Mouse (Mus musculus) kidney, postnatal 14 days (tissue): ENCODE measurements around the gene Pcnx3.

ENCODE experiments used
- DNase-seq: peaks from one replicate; pipeline ENCODE4 v3.0.0; 2022; ENCODE audit warnings: mixed read lengths

Pcnx3 gene

GRCm38 (mm10) chr19:5668372-5668771 lies 20.3 kb downstream of the Pcnx3 start:
- DNase-seq = no peak

DNA sequence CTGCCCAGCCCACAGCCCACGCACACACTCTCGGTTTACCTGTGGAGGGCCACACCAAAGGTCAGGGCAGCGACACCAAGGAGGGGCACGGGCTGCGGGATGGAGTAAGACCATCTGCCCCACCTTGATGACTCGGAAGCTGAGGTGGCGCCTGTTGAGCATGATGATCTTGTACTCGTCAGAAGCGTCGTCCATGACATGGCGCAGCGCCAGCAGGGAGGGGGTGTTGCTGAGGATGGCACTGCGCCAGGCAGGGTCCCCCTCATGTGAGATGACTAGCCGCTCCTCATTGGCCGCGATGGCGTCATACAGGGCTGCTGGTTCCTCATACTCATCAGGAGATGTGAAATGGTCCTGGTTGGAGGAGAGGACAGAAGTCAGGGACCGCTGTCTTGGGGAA lies 22.3 kb downstream of the Pcnx3 start:
- no peak for DNase-seq

- no peak for DNase-seq
These were observed 23.2 kb downstream of the Pcnx3 start for GRCm38 (mm10) chr19:5665465-5665864.

GRCm38 (mm10) chr19:5664669-5665257 lies 23.9 kb downstream of the Pcnx3 start:
- DNase-seq = no peak

DNA sequence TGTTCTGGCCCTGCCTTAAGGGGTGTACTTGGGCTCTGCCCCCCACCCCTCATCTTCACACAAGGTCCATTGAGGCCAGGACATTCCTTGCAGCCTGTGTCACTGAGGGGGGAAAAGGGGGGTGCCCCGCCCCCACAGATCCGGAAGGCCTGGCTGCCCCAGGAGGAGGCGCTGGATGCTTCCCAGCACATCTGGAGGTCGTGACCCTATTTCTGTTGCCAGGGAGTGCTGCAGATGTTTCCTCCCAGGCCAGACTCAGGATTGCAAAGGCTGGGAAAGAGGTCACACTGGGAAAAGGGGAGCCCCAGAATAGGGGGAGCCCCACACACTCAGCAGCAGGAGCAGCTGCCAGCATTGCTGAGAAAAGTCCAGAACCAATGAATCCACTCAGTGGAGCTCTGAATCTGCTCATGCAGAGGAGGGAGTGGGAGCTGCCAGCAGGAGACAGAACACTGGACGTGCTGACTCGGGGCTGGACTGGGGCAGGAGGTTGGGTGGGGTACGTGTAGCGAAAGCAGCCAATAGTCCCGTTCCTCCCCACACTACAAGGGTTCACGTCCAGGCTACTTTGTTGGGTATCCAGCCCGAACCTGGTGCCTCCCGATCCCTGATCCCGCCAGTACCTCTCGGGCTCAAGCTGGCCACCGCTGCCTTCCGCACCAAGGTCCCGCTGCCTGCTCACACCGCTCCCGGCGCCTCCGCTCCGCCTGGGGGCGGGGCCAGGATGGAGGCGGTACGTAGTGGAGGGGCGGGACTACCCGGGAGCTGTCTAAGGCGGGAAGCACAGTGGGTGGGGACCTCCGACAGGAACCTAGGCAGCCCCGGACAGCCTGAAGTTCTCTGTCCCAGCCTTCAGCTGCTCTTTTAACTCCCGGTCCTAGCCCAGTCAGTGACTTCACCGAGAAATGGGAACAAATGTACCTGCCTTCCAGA lies 25.5 kb downstream of the Pcnx3 start, which contains the start of gene Sipa1:
Sipa1 (minus strand) TSS at position 727 of the 933 bp plus-strand sequence.
- peak; percentile 96 for DNase-seq

GRCm38 (mm10) chr19:5662310-5662709 lies 26.4 kb downstream of the Pcnx3 start:
- no peak for DNase-seq

- peak; percentile 61 for DNase-seq
These were observed 27.6 kb downstream of the Pcnx3 start for GRCm38 (mm10) chr19:5660942-5661751.

DNA sequence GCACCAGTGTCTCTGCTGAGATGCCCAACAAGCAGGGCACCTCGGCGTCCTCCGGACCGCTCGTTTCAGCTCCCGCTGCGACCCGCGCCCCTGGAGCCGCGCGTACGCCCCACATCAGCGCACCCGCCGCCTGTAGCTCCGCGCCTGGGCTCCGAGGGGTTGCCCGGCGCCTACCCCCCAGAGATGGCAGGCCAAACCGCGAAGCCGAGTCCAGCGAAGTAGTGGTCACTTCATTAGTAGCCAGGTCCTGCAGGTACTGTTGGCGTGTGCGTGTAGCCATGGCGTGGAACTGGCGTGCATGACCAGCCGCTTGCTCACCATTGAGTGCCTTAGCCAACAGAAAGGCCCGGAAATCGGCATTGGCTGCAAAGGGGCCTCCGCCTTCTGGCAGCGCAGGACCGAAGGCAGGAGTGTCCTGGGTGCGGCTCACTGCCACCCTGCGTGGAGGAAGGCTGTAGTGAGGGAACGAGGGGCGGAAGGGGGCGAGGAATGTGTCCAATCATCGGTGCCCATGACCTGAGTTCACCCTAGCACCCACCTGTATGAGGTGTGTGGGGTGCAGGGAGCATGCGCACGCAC lies 33.9 kb downstream of the Pcnx3 start:
- DNase-seq = no peak

GRCm38 (mm10) chr19:5653969-5654719 lies 34.6 kb downstream of the Pcnx3 start:
- no peak for DNase-seq

DNA sequence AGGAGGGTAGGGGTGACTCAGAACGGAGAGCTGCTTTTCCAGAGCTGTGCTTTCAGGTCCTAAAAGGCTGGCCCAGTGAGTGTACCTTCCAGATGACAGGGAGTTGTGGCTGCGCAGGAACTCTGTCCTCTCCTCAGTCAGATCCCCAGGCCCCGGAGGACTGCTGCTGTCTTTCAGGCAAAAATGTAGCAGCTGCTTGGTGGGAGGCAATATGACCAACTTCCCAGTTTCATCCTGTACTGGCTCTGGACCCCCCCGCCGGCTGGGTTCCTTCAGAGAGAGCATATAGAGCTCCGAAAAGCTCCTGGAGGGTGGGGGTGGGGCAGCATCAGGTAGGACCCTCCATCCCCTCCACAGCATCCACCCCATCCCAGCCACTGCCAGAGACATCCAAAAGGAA lies 36.1 kb downstream of the Pcnx3 start:
- DNase-seq = no peak

DNA sequence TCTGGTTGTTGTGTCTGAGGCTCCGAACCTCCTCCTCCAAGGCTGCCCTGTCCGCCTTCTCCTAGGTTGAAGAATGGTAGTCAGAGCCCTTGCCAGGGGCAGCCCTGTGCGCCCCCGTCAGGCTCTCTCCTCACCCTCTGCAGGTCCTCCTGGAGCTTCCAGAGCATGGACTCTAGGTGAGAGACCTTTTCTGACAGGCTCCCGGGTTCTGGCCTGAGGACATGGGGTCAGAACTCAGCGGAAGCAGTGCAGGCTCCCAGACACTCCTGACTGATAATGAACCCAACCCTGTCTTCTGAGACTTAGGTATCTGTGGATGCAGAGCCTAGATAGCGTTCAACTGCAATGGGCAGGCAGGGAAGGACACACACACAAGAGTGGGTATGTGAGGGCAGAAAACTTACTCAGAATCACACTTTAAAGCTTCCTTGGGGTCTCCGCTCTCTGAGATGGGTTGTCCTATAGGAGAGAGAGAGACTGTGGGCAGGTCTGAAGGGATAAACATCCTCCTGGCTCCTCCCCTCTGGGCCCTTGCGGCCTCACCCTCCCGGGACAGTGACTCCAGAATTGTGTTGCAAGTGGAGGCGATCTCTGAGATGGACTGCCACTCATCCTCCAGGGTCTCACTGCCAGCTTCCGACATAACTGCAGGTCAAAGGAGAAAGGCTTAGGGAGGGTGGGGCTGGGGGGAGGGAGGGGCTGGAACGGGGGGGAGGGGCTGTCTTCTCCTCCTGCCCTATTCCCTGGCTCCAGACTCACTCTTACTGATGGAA lies 37.0 kb downstream of the Pcnx3 start:
- DNase-seq = no peak

GRCm38 (mm10) chr19:5649298-5649741 lies 39.4 kb downstream of the Pcnx3 start:
- DNase-seq = peak; percentile 64

GRCm38 (mm10) chr19:5648401-5649297 lies 40.1 kb downstream of the Pcnx3 start:
- DNase-seq = peak; percentile 89

GRCm38 (mm10) chr19:5647791-5648190 lies 40.9 kb downstream of the Pcnx3 start:
- DNase-seq = no peak

DNA sequence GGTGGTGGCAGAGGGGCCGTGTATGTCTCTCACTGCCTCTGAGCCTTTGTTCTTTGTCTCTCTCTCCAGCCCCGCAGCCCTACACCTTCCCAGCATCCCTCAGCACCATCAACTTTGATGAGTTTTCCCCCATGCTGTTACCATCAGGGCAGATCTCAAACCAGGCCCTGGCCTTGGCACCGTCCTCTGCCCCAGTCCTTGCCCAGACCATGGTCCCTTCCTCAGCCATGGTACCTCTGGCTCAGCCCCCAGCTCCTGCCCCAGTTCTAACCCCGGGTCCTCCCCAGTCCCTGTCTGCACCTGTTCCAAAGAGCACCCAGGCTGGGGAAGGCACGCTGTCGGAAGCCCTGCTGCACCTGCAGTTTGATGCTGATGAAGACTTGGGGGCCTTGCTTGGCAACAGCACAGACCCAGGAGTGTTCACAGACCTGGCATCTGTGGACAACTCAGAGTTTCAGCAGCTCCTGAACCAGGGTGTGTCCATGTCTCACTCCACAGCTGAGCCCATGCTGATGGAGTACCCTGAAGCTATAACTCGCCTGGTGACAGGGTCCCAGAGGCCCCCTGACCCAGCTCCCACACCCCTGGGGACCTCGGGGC lies 41.9 kb downstream of the Pcnx3 start:
- no peak for DNase-seq

- no peak for DNase-seq
These were observed 43.4 kb downstream of the Pcnx3 start for GRCm38 (mm10) chr19:5645280-5645679.

GRCm38 (mm10) chr19:5641641-5642040 lies 47.1 kb downstream of the Pcnx3 start:
- no peak for DNase-seq

GRCm38 (mm10) chr19:5641021-5641420 lies 47.7 kb downstream of the Pcnx3 start:
- DNase-seq = no peak

DNA sequence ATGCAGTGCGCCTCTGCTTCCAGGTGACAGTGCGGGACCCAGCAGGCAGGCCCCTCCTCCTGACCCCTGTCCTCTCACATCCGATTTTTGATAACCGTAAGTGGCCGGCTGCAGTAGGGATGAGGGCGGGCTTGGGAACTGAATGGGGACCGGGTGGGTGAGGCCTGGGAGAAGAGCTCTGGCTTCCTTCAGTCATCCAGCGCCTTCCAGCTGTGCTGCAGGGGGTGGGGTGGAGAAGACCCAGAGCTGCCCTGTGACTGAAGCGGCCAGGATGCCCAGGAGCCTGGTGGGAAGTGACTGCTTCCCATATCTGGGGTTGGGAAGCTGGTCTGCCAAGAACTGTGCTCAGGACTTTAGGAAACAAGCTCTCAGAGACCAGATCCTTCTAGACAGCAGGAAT lies 48.4 kb downstream of the Pcnx3 start:
- no peak for DNase-seq
